Mouse (Mus musculus) midbrain, embryonic 11.5 days (tissue): ENCODE measurements around the gene Tspan5. TPM values are rescaled to one million over a fixed set of nuclear protein-coding genes. Genes with fewer than 3 reads are reported as not detected.

Source experiments
- polyA plus RNA-seq: library from polyadenylated mRNA; unstranded; fragments of >200 nt; fragmentation: Nextera tagmentation; extraction: Ambion mirVana; gene quantifications from 2 replicates; pipeline ENCODE4 v1.2.1, GENCODE M21; 2014

Tspan5 gene
- polyA plus RNA-seq, 1 experiment from 2014 or later, result 46.6 TPM

Other genes with a start within 250 kb of the Tspan5 start
- gene Eif4e, start 216.0 kb upstream of the Tspan5 start, polyA plus RNA-seq, result 493 and 516 TPM in 2 replicates